Mouse (Mus musculus) stomach, embryonic 14.5 days (tissue): ENCODE data around the gene Foxc1. TPM values are rescaled to one million over a fixed set of nuclear protein-coding genes. Genes with fewer than 3 reads are reported as not detected.

Experiments
- polyA plus RNA-seq: library from polyadenylated mRNA; unstranded; fragments of >200 nt; fragmentation: Nextera tagmentation; extraction: Ambion mirVana; gene quantifications from 2 replicates; pipeline ENCODE4 v1.2.1, GENCODE M21; 2014

The Foxc1 gene
- polyA plus RNA-seq, 1 experiment from 2014 or later: 0.33 TPM

Other genes starting within 250 kb of the Foxc1 start
- gene A530084C06Rik, start 247.3 kb upstream of the Foxc1 start, polyA plus RNA-seq: not detected in 2 replicates
- gene Foxf2, start 180.8 kb upstream of the Foxc1 start, polyA plus RNA-seq: 21.3 and 21.9 TPM in 2 replicates